Mouse (Mus musculus) embryo, embryonic 10 days (tissue): ENCODE measurements around the gene Slc17a8.
A peak's percentile ranks its signal among the peaks of the same experiment; 100 is the strongest.
"Not testable (repeated sequence)": the region's sequence is repeated elsewhere in the genome, so short reads cannot be mapped to it uniquely, and the experiment has no call there.

ENCODE experiments used
- DNase-seq: peaks from one replicate; pipeline ENCODE4 v3.0.0-alpha.2; 2015; ENCODE audit warnings: low spot score

Slc17a8 gene

DNA sequence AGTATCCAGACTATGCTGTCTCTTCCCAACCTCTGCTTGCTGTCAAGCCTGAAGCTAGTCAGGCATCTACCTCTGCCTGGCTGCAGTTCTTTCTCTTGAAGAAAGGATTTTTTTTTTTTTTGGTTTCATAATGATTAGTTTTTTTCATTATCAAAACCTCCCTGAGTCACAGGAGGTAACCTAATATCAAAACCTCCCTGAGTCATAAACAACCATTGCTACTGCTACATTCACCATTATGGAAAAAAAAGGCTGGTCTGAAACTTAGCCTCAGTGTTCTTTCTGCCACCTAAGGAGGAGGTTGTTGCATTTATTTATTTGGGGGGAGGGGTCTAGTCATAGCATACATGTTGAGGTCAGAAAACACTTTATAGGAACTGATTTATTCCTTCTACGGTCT lies 31.2 kb downstream of the Slc17a8 start:
- no peak for DNase-seq

DNA sequence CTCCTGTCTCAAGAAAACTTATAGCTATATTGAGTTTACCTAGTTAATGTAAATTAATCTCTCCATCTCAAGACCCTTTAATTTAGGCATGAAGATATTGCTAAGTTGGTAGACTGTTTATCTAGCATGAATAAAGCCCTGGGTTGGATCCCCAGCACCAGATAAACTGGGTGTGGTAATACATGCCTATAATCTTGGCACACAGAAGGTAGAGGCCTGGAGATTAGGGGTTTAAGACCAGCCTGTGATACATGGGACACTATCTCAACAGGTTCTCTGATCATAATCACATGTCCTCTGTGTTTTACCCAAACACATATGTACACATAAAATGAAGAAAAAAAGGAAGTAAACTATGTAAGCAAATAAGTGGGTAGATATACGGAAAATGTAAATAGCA lies 32.3 kb downstream of the Slc17a8 start:
- no peak for DNase-seq

- no peak for DNase-seq
These were observed 36.3 kb downstream of the Slc17a8 start for GRCm38 (mm10) chr10:89584709-89585108.

DNA sequence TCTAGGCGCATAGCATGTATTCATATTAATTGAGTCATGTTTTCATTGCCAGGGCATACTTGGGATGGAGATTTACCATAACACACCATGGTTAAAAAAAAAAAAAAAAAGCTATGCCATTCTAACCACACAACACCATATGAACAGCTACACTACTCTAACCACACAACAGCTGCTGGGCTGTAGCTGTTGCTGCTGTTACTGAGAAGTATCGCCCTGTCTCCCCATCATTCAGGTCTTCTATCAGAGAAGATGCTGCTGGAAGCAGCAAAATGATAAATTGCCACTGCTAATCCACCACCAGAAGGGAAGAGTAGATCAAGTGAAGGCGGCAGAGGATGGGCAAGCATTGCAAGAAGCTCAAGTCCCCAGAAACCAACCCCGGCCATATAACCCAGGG lies 42.3 kb downstream of the Slc17a8 start:
- DNase-seq: no peak

GRCm38 (mm10) chr10:89577666-89578065 lies 43.4 kb downstream of the Slc17a8 start:
- DNase-seq: no peak

GRCm38 (mm10) chr10:89573421-89573820 lies 47.6 kb downstream of the Slc17a8 start:
- DNase-seq: no peak

- DNase-seq: no peak
These were observed 48.1 kb downstream of the Slc17a8 start for GRCm38 (mm10) chr10:89572946-89573345.

DNA sequence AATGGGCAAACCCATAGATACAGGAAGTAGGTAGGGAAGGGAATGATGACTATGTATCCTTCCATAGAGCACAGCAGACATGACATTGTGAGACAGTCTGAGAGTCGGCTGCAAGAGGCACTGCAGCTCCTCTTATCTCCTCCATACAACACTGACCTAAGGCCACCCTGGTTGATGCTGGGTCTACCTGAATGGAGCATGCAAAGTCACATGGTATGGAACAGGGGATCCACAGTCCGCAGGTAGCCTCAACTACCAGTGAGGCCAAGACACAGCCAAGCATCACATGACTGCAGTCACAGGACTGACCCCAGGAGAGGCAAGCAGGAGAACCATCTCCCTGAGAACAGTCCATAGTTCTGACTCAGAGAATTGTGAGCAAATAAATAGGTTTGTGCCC lies 53.7 kb downstream of the Slc17a8 start:
- no peak for DNase-seq

DNA sequence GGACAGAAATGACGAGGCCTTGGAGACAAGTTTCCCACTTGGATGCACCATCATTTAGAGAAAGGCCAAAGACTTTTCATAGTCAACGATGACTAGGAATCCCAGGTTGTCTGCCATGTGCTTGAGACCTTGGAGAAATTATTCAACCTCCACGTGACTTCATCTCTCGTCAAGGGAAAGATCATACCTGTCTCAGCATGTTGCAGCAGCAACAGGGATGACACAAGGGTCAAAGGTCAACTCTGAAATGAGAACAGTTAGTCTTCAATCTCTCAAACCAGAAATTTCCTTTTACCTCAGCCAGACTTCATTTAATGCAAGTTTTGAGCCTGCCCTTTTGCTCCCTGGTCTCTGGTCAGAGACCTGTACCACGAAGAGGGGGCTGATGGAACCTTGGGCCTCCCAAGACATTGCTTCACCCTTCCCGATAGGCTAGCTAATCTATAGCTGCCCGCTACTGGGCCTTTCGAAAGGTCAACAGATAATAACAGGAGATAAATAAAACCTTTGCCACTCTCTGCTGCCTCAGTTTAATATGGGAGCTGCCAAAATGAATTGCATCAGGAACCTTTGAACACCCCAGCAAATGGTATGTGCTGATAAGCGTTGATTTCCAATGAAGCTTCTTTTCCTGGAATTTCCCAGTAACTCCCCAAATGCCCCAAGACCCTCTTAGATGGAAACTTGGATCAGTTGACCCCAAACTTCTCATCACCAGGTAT lies 55.6 kb downstream of the Slc17a8 start:
- no peak for DNase-seq

GRCm38 (mm10) chr10:89562113-89562512 lies 58.9 kb downstream of the Slc17a8 start:
- DNase-seq: no peak

DNA sequence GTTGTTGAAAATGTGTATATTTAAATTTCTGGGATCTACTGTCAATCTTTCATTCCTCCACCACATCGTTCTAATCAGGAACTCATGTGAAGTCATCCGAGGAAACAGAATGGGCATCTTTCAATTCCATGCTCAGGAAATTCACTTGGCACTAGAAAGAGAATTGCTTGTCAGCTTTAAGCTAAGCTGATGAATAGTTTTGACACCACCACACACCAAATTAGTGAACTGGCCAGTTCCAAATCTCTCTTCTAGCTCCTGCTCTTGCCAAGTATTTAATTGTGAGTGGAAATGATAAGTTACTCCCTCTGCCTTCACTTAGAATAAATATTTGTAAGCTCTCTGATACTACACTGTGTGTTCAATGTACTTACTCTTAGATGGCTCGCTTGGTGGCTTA lies 61.7 kb downstream of the Slc17a8 start:
- DNase-seq: no peak

- not testable (repeated sequence) for DNase-seq
These were observed 66.2 kb downstream of the Slc17a8 start for GRCm38 (mm10) chr10:89554885-89555284.

DNA sequence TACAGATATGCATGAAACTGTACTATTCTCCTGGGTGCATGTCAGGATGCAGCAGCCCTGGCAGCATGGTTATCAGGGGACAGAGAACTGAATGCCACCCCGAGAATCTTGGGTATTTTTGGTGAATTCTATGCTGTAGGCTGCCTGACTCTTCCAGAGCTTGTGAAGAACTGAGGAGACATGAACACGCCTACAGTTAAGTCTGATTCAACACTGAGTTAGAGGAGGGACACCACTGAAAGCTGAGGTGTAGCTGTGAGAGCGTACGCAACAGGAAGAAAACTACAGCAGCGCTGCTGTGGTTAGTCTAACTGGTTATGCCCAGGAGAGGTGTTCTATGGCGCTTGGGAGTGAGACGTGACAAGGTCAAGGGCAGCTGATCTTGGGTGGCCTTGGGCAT lies 67.2 kb downstream of the Slc17a8 start:
- not testable (repeated sequence) for DNase-seq

DNA sequence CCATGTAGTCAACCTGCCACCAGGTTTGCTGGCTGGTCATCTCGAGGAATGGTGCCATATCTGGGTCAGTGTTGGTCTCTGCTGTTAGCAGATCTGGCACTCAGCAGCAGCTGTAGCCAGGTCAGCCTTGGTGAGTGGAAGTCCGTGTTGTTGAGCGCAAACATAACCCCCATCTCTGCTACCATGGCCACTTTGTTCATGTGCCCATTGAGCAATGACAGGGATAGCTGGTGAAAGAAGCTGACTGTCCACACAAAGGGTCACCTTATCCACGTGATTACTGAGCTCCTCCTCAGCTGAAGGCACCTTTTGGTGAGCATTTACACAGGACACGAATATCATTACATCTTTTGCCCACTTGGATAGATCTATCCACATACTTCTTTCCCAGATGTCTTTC lies 68.0 kb downstream of the Slc17a8 start:
- no peak for DNase-seq

GRCm38 (mm10) chr10:89551657-89552056 lies 69.4 kb downstream of the Slc17a8 start:
- DNase-seq: no peak

GRCm38 (mm10) chr10:89548028-89548427 lies 73.0 kb downstream of the Slc17a8 start:
- DNase-seq: peak; percentile 12

GRCm38 (mm10) chr10:89546989-89547388 lies 74.1 kb downstream of the Slc17a8 start:
- no peak for DNase-seq

GRCm38 (mm10) chr10:89543867-89544266 lies 77.2 kb downstream of the Slc17a8 start:
- DNase-seq: no peak

DNA sequence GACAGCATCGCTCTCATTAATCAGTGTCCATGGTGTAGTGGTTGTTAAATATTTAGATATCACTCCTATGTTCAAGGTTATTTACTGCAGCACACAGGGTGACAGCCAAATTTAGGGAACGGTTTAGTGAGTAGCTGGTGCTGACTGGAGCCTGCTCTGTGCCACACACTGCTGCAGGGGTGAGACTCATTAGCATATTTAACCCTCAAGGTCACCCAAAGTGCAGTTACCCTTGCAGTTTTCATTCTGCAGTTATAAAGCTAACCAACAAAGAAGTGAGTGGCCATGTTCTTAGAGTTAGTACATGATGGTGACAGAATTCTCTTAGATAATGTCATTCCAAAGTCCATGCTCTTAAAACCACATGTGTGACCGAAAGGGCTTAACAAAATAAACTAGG lies 78.7 kb downstream of the Slc17a8 start:
- no peak for DNase-seq

- DNase-seq: no peak
These were observed 87.9 kb downstream of the Slc17a8 start, which contains the start of gene Nr1h4 for GRCm38 (mm10) chr10:89532929-89533727. Gene Nr1h4, minus strand, starts transcription at chr10:89533585.

GRCm38 (mm10) chr10:89532451-89532850 lies 88.6 kb downstream of the Slc17a8 start:
- DNase-seq: no peak

DNA sequence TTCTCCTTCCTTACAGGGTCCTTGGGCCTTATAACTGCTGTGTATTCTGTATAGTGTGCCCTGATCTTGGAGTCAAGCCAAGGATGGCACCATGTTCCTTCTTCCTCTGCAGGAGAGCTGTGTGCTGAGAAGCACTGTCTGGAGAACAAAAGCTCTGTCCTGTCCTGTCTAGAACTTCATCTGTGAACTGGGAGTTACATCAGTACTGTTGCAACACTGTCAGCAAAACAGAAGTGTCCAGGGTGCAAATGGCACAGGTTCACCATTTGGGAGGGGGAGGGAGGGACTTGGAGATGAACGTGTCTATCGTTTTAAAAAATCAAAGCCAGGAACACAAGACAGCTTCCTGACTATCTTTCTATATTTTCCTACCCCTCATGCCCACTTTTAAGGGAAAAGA lies 89.1 kb downstream of the Slc17a8 start:
- no peak for DNase-seq

DNA sequence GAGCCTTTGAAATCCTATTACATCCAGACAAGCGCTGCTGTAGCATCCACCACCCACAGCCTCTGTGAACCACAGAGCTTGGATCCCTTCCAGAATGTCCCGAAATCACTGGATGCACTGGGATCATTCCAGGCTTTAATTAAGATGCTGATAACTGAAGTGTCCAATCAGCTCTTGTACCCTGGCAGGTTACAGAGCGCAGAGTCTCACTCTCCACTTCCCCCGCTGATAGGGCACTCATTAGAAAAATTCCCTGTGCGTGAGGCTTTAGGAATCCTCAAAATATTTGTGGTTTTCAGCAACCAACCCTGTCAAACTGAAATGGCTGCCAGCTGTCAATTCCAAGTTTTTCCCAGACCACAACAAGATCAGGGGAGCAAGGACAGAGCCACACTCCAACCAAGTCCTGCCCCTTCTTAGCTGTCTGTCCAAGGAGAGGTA lies 89.8 kb downstream of the Slc17a8 start:
- no peak for DNase-seq
